Mouse (Mus musculus) liver, adult 2 months (tissue): Measurements from ENCODE around the gene Mthfd2. TPM values are rescaled to one million over a fixed set of nuclear protein-coding genes. Genes with fewer than 3 reads are reported as not detected.

Experiments
- DNase-seq: peaks from one replicate; pipeline ENCODE4 v3.0.0-alpha.2; 2011; ENCODE audit warnings: low read depth, low spot score; ENCODE audit errors: extremely low read depth
- H3K27ac ChIP-seq: fragments of 200-500 bp; replicated peaks from 2 replicates; pipeline ENCODE4 v1.5.1; 2012; ENCODE audit warnings: low read depth, mild to moderate bottlenecking, control low read depth, inconsistent platforms, low read length; ENCODE audit not compliant: insufficient read depth
- H3K27me3 ChIP-seq: fragments of 200-500 bp; 2 replicates; pipeline ENCODE4 v1.6.1; 2012; ENCODE audit warnings: mild to moderate bottlenecking, moderate library complexity, low read length, inconsistent platforms; ENCODE audit not compliant: control insufficient read depth, insufficient read depth
- H3K36me3 ChIP-seq: fragments of 200-500 bp; 2 replicates; pipeline ENCODE4 v1.6.1; 2012; ENCODE audit warnings: low read length, inconsistent platforms; ENCODE audit not compliant: control insufficient read depth, insufficient read depth
- H3K4me1 ChIP-seq: fragments of 200-500 bp; 2 replicates; pipeline ENCODE4 v1.6.1; 2011; ENCODE audit warnings: low read length; ENCODE audit not compliant: control insufficient read depth, insufficient read depth
- H3K4me3 ChIP-seq: fragments of 200-500 bp; 2 replicates; pipeline ENCODE4 v1.5.1; 2011; ENCODE audit warnings: low read depth, mild to moderate bottlenecking, control low read depth, low read length, moderate library complexity; ENCODE audit not compliant: insufficient read depth
- H3K79me2 ChIP-seq: fragments of 200-500 bp; 2 replicates; pipeline ENCODE4 v1.6.1; 2012; ENCODE audit warnings: inconsistent platforms, mild to moderate bottlenecking, low read length, moderate library complexity; ENCODE audit not compliant: control insufficient read depth, insufficient read depth
- H3K9ac ChIP-seq: fragments of 200-500 bp; 2 replicates; pipeline ENCODE4 v1.6.1; 2012; ENCODE audit warnings: low read depth, mild to moderate bottlenecking, control low read depth, inconsistent platforms, low read length
- CTCF ChIP-seq: fragments of 200-500 bp; IDR thresholded peaks from 2 replicates; pipeline ENCODE4 v1.5.1; 2011; ENCODE audit warnings: low read depth, low read length, control low read depth
- POLR2A ChIP-seq: fragments of 200-500 bp; IDR thresholded peaks from 2 replicates; pipeline ENCODE4 v1.6.1; 2011; ENCODE audit warnings: low read length, control low read depth; ENCODE audit not compliant: insufficient read depth; ENCODE audit errors: extremely low read depth
- WGBS: fragments of 180-500 bp; shearing (Covaris S2); methylation state at CpG from one replicate; pipeline ENCODE4 v1.1.7; 2018; 5-methylcytosine and 5-hydroxymethylcytosine counted together
- polyA plus RNA-seq: library from polyadenylated mRNA; depleted of rRNA; stranded (reverse); fragments of >200 nt; gene quantifications from 2 replicates; pipeline ENCODE4 v1.2.3, GENCODE M21; 2012
- total RNA-seq: library from RNA; depleted of rRNA; stranded (reverse); fragments of >200 nt; gene quantifications from 2 replicates; pipeline ENCODE4 v1.2.3, GENCODE M21; 2014

The Mthfd2 gene
- total and polyA plus RNA-seq, 2 experiments: 0.83 to 1.1 TPM

- no peak overlapping the region for H3K27ac ChIP-seq
- TF ChIP-seq CTCF (no peak), POLR2A (no peak)
- H3K27me3 ChIP-seq: no peaks in the 10 kb centered on the region
- DNase-seq: no peak
- no peaks in the 10 kb centered on the region for H3K4me1 ChIP-seq
- no peak overlapping the region for H3K9ac ChIP-seq
- no peaks in the 10 kb centered on the region for H3K79me2 ChIP-seq
- WGBS: 91% methylated on average over 11 of the region's 11 CpGs
- H3K36me3 ChIP-seq: peaks cover 6% of the 10 kb centered on the region; the same call in 1 of the 2 replicates
- H3K4me3 ChIP-seq: no peak overlapping the region
Measured at GRCm38 (mm10) chr6:83361523-83362248, 36.0 kb upstream of the Mthfd2 start.

DNA sequence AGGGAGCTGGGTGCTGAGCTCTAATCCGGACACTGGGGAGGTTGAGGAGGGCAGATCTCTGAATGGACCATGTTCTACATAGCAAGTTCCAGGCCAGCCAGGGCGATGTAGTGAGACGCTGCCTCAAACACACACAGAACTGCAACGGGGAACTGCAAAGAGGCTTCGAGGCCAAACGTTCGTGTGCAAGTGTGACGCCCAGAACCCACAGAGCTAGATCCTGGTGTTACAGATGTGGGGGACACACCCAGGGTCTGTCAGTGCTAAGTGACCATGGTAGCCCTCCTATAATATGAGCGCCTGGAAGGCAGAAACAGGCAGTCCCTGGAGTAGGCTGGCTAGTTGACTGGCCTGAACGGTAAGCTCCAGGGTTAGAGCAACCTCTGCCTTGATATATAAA lies 31.7 kb upstream of the Mthfd2 start:
- no peak for DNase-seq
- Histone ChIP-seq H3K27me3 (no peaks in the 10 kb centered on the region), H3K4me3 (no peak overlapping the region), H3K36me3 (peaks cover 6% of the 10 kb centered on the region; the same call in 1 of the 2 replicates), H3K9ac (no peak overlapping the region), H3K27ac (no peak overlapping the region), H3K4me1 (peaks cover 12% of the 10 kb centered on the region), H3K79me2 (no peaks in the 10 kb centered on the region)
- 93% methylated on average over 10 of the region's 10 CpGs for WGBS
- TF ChIP-seq CTCF: no peak
- TF ChIP-seq POLR2A: no peak

- DNase-seq: peak; percentile 26
Measured at GRCm38 (mm10) chr6:83356569-83357138, 30.9 kb upstream of the Mthfd2 start.

GRCm38 (mm10) chr6:83354856-83355781 lies 29.4 kb upstream of the Mthfd2 start:
- TF ChIP-seq POLR2A (no peak), CTCF (no peak)
- Histone ChIP-seq H3K36me3 (peaks cover 6% of the 10 kb centered on the region; the same call in 1 of the 2 replicates), H3K4me1 (peaks cover 15% of the 10 kb centered on the region), H3K4me3 (no peak overlapping the region), H3K9ac (no peak overlapping the region; the same call in 1 of the 2 replicates), H3K79me2 (peaks cover 6% of the 10 kb centered on the region; the same call in 1 of the 2 replicates), H3K27ac (peak overlapping the region; percentile 26), H3K27me3 (no peaks in the 10 kb centered on the region)
- DNase-seq: peak; percentile 65
- WGBS: 41% methylated on average over 9 of the region's 9 CpGs

More at GRCm38 (mm10) chr6:83356569-83357138, 30.9 kb upstream of the Mthfd2 start:
- TF ChIP-seq CTCF: peak; percentile 92
- no peak for TF ChIP-seq POLR2A
- Histone ChIP-seq H3K9ac (no peak overlapping the region), H3K36me3 (peaks cover 6% of the 10 kb centered on the region; the same call in 1 of the 2 replicates), H3K4me3 (no peak overlapping the region), H3K79me2 (no peaks in the 10 kb centered on the region; the same call in 1 of the 2 replicates), H3K27ac (no peak overlapping the region), H3K4me1 (peaks cover 12% of the 10 kb centered on the region), H3K27me3 (no peaks in the 10 kb centered on the region)
- 25% methylated on average over 7 of the region's 7 CpGs for WGBS

GRCm38 (mm10) chr6:83352666-83353410 lies 27.1 kb upstream of the Mthfd2 start:
- no peak overlapping the region for H3K9ac ChIP-seq
- no peak overlapping the region for H3K27ac ChIP-seq
- 96% methylated on average over 24 of the region's 24 CpGs for WGBS
- no peaks in the 10 kb centered on the region for H3K36me3 ChIP-seq
- peaks cover 15% of the 10 kb centered on the region for H3K79me2 ChIP-seq
- H3K4me3 ChIP-seq: no peak overlapping the region
- DNase-seq: no peak
- H3K27me3 ChIP-seq: no peaks in the 10 kb centered on the region
- H3K4me1 ChIP-seq: peaks cover 20% of the 10 kb centered on the region
- TF ChIP-seq POLR2A (no peak), CTCF (no peak)
